Mouse (Mus musculus) ovary, postnatal 10 days (tissue): ENCODE measurements around the gene Rab8a.
A peak's percentile ranks its signal among the peaks of the same experiment; 100 is the strongest.

Experiments used
- DNase-seq: peaks from one replicate; pipeline ENCODE4 v3.0.0; 2022; ENCODE audit warnings: low spot score

The Rab8a gene

DNA sequence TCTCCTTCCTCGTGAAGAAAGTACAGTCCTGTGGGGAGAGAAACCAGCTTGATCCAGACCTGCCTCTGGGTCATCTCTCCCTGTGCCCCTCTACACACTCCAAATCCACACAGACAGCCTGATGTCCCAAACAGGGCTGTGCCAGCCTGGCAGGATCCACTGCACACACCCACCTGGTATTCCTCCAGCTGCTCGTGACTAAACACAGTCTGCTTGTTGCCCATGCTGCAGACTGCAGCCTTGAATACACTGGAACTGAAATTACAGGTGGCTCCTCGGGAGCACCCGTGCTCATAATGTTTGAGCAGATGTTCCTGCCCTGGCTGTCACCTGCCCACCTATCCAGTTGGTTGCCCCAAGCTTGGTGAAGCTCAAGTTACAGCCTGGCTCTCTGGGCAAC lies 51.8 kb downstream of the Rab8a start, which contains the start of gene Cib3:
Gene Cib3 (minus strand): TSS at position 87 of the 400 bp plus-strand sequence.
- no peak for DNase-seq

DNA sequence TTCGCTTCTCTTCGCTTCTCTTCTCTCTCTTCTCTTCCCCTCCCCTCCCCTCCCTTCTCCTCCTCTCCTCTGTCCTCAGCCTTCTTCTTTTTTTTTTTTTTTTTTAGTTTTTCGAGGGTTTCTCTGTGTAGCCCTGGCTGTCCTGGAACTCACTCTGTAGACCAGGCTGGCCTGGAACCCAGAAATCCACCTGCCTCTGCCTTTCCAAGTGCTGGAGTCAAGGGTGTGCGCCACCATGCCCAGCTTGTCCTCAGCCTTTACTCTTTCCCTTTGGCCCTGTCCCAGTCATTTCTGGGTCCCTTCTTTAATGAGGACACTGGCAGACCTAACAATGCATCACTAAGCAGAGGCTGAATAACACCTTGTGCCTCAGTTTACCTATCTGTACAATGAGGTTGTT lies 52.5 kb downstream of the Rab8a start, which contains the start of gene Gm11034:
Gene Gm11034 (minus strand): TSS at position 101 of the 400 bp plus-strand sequence.
- no peak for DNase-seq

DNA sequence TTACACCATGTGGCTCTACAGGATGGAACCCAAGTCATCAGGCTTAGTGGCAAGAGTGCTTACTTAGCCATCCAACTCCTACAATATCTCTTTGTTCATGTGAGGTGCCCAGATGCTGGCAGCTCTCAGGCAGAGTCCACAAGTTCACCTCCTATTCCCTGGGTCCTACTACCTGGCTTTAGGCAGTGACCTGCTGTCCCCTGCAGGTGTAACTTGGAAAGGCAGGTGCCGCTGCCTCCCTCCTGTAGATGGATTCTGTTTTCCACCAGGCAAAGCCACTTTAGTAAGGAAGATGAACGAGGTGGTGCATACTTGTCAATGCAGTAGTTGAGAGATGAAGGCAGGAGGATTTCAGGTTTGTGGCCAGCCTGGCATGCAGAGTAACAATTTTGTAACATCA lies 54.1 kb downstream of the Rab8a start:
- DNase-seq, result no peak

DNA sequence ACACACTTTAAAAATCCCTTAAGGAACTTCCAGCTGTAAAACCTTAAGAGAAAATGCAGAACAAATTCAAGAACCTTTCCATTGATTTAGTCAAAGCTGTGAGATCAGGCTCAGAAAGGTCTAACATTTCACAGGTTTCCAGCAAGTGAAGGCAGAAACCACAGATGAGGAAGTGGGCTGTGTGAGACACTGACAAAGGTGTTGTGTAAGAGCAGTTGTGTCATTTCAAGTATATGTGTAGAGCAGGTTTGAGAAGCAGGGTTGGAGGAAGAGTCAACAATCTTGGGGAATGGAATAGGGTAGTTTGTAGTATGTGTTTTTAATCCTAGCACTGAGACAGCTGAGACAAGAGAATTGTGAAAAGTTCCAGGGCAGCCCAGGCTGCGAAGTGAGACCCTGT lies 54.9 kb downstream of the Rab8a start:
- DNase-seq, result no peak

DNA sequence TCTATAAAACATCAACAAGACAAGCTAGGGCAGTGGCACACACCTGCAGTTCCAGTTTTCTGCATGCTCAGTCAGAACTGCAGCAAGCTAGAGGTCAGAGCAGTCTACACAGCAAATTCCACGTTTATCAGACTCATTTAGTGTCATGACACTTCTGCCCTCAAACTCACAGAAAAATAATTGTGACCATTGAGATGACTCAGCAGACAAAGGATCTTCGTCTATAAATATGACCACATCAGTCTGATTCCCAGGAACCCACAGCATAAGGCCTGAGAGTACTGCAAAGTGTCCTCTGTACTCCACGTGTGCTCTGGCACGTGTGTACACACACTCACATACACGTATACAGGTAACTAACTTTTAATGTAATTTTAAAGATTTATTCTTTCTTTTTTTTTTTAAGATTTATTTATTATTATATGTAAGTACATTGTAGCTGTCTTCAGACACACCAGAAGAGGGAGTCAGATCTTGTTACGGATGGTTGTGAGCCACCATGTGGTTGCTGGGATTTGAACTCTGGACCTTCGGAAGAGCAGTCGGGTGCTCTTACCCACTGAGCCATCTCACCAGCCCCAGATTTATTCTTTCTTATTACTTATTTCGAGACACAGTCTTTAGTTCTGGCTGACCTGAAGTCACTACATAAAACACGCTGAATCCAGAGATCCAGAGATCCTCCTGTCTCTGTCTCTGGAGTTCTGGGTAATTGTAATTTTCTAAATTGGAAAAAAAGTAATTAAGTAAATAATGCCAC lies 58.0 kb downstream of the Rab8a start:
- DNase-seq, result no peak

DNA sequence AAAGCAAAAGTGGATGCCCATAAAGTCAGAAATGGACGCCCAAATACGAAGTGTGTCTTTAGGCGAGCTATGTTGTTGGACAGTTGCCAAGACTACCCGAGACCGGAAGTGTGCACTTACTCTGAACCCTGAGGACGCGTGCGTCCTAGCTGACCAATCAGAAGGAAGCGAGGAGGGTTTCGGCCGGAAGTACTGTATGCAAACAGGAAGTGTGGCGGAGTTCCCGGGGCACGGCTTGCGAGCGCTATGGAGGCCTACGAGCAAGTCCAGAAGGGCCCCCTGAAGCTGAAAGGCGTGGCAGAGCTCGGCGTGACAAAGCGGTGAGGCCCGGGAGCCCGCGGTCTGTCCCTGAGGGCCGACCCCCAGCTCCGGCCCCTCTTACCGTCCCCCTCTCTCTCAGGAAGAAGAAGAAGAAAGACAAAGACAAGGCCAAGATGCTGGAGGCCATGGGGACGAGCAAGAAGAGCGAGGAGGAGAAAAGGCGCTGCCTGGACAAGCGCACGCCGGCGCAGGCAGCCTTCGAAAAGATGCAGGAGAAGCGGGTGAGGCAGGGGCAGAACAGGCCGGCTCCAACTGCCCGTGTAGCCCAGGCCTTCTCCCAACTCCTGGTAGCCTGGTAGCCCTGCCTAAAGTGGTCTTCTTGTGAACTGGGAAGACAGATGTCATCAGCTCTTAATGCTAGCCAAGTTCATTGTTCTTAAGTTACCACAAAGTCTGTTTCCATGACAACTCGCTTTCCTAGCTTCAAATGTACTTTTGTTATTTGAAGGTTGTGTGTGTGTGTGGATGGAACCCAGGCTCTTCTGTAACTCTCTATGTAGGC lies 58.8 kb downstream of the Rab8a start, which contains the start of gene Fam32a:
Gene Fam32a (plus strand): TSS at position 190 of the 823 bp plus-strand sequence.
- DNase-seq, result peak; percentile 50

DNA sequence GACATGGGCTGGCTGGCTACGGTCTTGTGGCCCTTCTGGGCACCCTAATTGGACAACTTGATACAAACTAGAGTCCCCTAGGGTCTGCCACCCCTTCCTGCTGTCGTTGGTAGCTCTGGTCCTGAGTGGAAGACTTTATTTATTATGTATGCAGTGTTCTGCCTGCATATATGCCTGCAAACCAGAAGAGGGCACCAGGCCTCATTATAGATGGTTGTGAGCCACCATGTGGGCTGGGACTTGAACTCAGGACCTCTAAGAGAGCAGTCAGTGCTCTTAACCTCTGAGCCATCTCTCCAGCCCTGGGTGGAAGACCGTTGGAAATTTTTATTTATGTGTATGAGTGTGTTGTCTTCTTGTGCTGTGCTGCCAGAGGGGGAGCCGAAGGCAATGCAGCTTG lies 59.8 kb downstream of the Rab8a start:
- DNase-seq, result no peak

DNA sequence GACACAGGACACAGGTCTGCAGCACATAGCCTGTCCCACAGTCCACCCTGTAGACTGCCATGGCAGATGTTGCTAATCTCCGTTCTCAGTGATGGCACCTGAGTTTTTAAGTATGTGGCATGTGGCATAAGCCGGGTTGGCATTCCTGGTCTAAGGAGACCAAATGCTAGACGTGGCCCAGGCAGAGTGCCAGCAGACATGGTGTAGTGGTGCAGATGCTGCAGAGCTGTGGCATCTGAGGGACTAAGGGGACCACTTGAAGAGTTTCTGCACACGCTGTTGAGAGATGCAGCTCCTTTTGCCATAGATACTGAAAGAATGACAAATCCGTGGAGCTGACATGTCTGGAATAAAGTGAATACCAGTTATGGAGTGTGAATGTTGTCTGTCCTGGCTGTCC lies 61.7 kb downstream of the Rab8a start:
- no peak for DNase-seq
